Mouse (Mus musculus) urinary bladder, postnatal 36 days (tissue): ENCODE results near the gene Rps5.
"Not testable (repeated sequence)": the region's sequence is repeated elsewhere in the genome, so short reads cannot be mapped to it uniquely, and the experiment has no call there.

Experiments
- DNase-seq, 2 experiments: peaks; one replicate each; pipeline ENCODE4 v3.0.0; 2022; ENCODE audit warnings: low spot score in 2 of 2, mixed read lengths in 1 of 2

Gene Rps5

GRCm38 (mm10) chr7:12927693-12928589, 5.9 kb downstream of the Rps5 start:
- peak; percentile 5 to 8 for DNase-seq

GRCm38 (mm10) chr7:12933615-12934140, 11.6 kb downstream of the Rps5 start:
- no peak for DNase-seq

GRCm38 (mm10) chr7:12934808-12935207, 12.7 kb downstream of the Rps5 start:
- DNase-seq = no peak

- not testable (repeated sequence) for DNase-seq
These were observed 15.2 kb downstream of the Rps5 start for GRCm38 (mm10) chr7:12937254-12937803.

GRCm38 (mm10) chr7:12940599-12940998, 18.5 kb downstream of the Rps5 start:
- no peak for DNase-seq

- DNase-seq = no peak
These were observed 21.4 kb downstream of the Rps5 start for GRCm38 (mm10) chr7:12943488-12943887.

- peak; percentile 90 to 93 for DNase-seq
These were observed 27.2 kb downstream of the Rps5 start for GRCm38 (mm10) chr7:12949032-12949871.

- no peak for DNase-seq
These were observed 27.8 kb downstream of the Rps5 start for GRCm38 (mm10) chr7:12949872-12950229.

GRCm38 (mm10) chr7:12954896-12955295, 32.8 kb downstream of the Rps5 start:
- no peak for DNase-seq

- no peak for DNase-seq
These were observed 35.4 kb downstream of the Rps5 start for GRCm38 (mm10) chr7:12957511-12957910.

GRCm38 (mm10) chr7:12958948-12959347, 36.9 kb downstream of the Rps5 start:
- no peak for DNase-seq

- no peak for DNase-seq
These were observed 37.6 kb downstream of the Rps5 start for GRCm38 (mm10) chr7:12959718-12960117.

GRCm38 (mm10) chr7:12961511-12962141, 39.5 kb downstream of the Rps5 start:
- DNase-seq = peak in 1 of 2 experiments; percentile 27

- DNase-seq = peak; percentile 84 to 92
These were observed 43.6 kb downstream of the Rps5 start, which contains the start of gene Zfp324 for GRCm38 (mm10) chr7:12965678-12966091. Gene Zfp324 (plus strand): TSS chr7:12965838.

GRCm38 (mm10) chr7:12966104-12966845, 44.2 kb downstream of the Rps5 start:
- peak; percentile 50 to 57 for DNase-seq

- DNase-seq = no peak
These were observed 48.8 kb downstream of the Rps5 start for GRCm38 (mm10) chr7:12970906-12971305.
